Mouse (Mus musculus) cortical plate, adult 2 months (tissue): ENCODE measurements around the gene Bmp2k.

Experiments used
- CTCF ChIP-seq: fragments of 200-500 bp; IDR thresholded peaks from 2 replicates; pipeline ENCODE4 v1.5.1; 2011; ENCODE audit warnings: mild to moderate bottlenecking, control low read depth, low read length; ENCODE audit not compliant: insufficient read depth; ENCODE audit errors: extremely low read depth
- POLR2A ChIP-seq: fragments of 200-500 bp; IDR thresholded peaks from 2 replicates; pipeline ENCODE4 v1.6.1; 2011; ENCODE audit warnings: mild to moderate bottlenecking, low read length, control low read depth; ENCODE audit not compliant: insufficient read depth; ENCODE audit errors: extremely low read depth

DNA sequence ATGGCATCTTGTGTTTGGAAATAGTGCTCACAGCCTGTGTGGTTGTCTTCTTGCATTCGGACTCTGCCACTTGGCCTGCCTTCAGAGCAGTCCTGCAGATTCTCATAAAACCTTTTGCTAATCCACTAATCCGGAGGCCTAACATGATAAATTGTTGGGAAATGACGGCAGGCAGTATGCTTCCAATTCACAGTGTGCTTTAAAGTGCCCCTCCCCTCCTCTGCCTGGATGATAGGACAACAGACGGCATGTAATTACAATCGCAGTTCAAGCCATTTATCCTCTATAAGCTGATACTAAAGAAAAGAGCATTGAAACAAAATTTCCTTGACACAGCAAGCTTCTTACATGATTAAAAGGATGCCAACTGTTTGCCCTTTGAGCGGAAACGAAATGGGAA, 80.2 kb downstream of the Bmp2k start:
- TF ChIP-seq POLR2A (no peak), CTCF (no peak)
